Comparison of ENCODE assay signal across 10 mouse cellular contexts in genomic region chr15:101387176-101387575, GRCm38 (mm10). TPM values are rescaled to one million over a fixed set of nuclear protein-coding genes. Genes with fewer than 3 reads are reported as not detected.
A peak's percentile ranks its signal among the peaks of the same experiment; 100 is the strongest.
DNase-seq lines count a peak whose midpoint lies in the region; ATAC-seq and TF ChIP-seq lines count a peak whose summit lies in the region.
"Had no signal": no experiment of that assay in that cellular context is flagged by ENCODE, and none has a peak within 500 bp of the region (broad histone marks: within the 10 kb centered on the region; RNA-seq: fewer than 3 reads in every experiment).

No protein-coding gene starts in this region.

- WGBS in lung, embryonic 14.5 days: 49% methylated on average over 3 of the region's 3 CpGs

- H3K36me3 ChIP-seq in C2C12 (ENCODE audit: control insufficient read depth, insufficient read depth): no peaks in the 10 kb centered on the region
- no peaks in the 10 kb centered on the region for H3K36me3 ChIP-seq in lung, embryonic 14.5 days (ENCODE audit: insufficient read depth)

- no peaks in the 10 kb centered on the region for H3K79me3 ChIP-seq in C2C12 (ENCODE audit: low read depth)

- H3ac ChIP-seq in C2C12 (ENCODE audit: control insufficient read depth, insufficient read length, low read depth): no peak overlapping the region

- peak; percentile 62 for TF ChIP-seq CTCF in layer of hippocampus, adult 2 months (conservative IDR thresholded peaks at IDR 0.05)
- TF ChIP-seq CTCF in C2C12 (IDR thresholded peaks at IDR 0.05; ENCODE audit: control insufficient read depth, insufficient read depth, insufficient read length): peak; percentile 62
- peak; percentile 76 for TF ChIP-seq CTCF in lung, embryonic 14.5 days (IDR thresholded peaks at IDR 0.05; ENCODE audit: low read depth)

- H3K27me3 ChIP-seq in C2C12 (ENCODE audit: control insufficient read depth, insufficient read depth, insufficient read length): no peaks in the 10 kb centered on the region
- no peaks in the 10 kb centered on the region for H3K27me3 ChIP-seq in lung, embryonic 14.5 days (ENCODE audit: insufficient read depth, low read length)

- no peak overlapping the region for H3K4me3 ChIP-seq in layer of hippocampus, adult 2 months
- no peak overlapping the region for H3K4me3 ChIP-seq in C2C12 (ENCODE audit: insufficient read depth, poor library complexity, severe bottlenecking)
- no peak overlapping the region for H3K4me3 ChIP-seq in lung, embryonic 14.5 days (ENCODE audit: low read depth, low read length)

- no peak for DNase-seq in layer of hippocampus, adult 2 months (ENCODE audit: low spot score in 2 of 2)
- DNase-seq in layer of hippocampus, adult 9-11 months: no peak
- DNase-seq in adipocyte (ENCODE audit: low spot score): peak; percentile 24
- DNase-seq in lung, embryonic 14.5 days: peak; percentile 53
- no peak for DNase-seq in testis, postnatal 14 days (ENCODE audit: low spot score)
- DNase-seq in frontal cortex, postnatal 25 days (ENCODE audit: low spot score in 2 of 2): no peak
- DNase-seq in right cerebral cortex, postnatal 14 days: no peak
- DNase-seq: midbrain, embryonic 14.5 days had no signal

- no peaks in the 10 kb centered on the region for H3K79me2 ChIP-seq in C2C12 (ENCODE audit: control insufficient read depth, insufficient read depth)

- no peak overlapping the region for H3K9ac ChIP-seq in lung, embryonic 14.5 days

- H3K27ac ChIP-seq in layer of hippocampus, adult 2 months: no peak overlapping the region
- no peak overlapping the region for H3K27ac ChIP-seq in lung, embryonic 14.5 days (ENCODE audit: low read depth)

- no peaks in the 10 kb centered on the region for H3K9me3 ChIP-seq in lung, embryonic 14.5 days (ENCODE audit: low read depth, low read length)

- no peak overlapping the region for H3K4me2 ChIP-seq in lung, embryonic 14.5 days

- no peak for ATAC-seq in lung, embryonic 14.5 days (ENCODE audit: insufficient read depth)

- H3K4me1 ChIP-seq in lung, embryonic 14.5 days (ENCODE audit: insufficient read depth): no peaks in the 10 kb centered on the region

TF ChIP-seq in C2C12, 6 proteins besides CTCF, POLR2A, EP300 and RAD21:
- no peak for TF ChIP-seq USF1 (IDR thresholded peaks at IDR 0.05; ENCODE audit: low read depth)
- no peak for TF ChIP-seq MAX (IDR thresholded peaks at IDR 0.05)
- TF ChIP-seq MYOD1 (IDR thresholded peaks at IDR 0.05; ENCODE audit: control insufficient read depth, insufficient read length, low read depth): no peak
- TF ChIP-seq FOSL1 (IDR thresholded peaks at IDR 0.05; ENCODE audit: insufficient read depth, low read length, poor library complexity, severe bottlenecking): no peak
- TF ChIP-seq MYOG (IDR thresholded peaks at IDR 0.05; ENCODE audit: control insufficient read depth, extremely low read depth, insufficient read length): no peak
- no peak for TF ChIP-seq CEBPB (IDR thresholded peaks at IDR 0.05; ENCODE audit: low read depth)

RNA-seq across cellular contexts. Expression of gene Krt80, which starts 17.2 kb away (rescaled TPM):
- under 1 TPM; 0.12 to 0.18 TPM for total RNA-seq in layer of hippocampus, adult 2 months (2021)
- polyA plus RNA-seq in C2C12 (2012; fragmentation: generic; extraction: Trizol): 10.1 TPM
- 1.5 and 2.2 TPM in 2 replicates for polyA plus RNA-seq in lung, embryonic 14.5 days (2014; fragmentation: Nextera tagmentation; extraction: Ambion mirVana)
- polyA plus RNA-seq: midbrain, embryonic 14.5 days had no signal

RNA-seq across cellular contexts. Expression of gene Krt7, which starts 23.7 kb away (rescaled TPM):
- total RNA-seq in layer of hippocampus, adult 2 months (2021): not detected
- 0.04 TPM for polyA plus RNA-seq in C2C12 (2012; fragmentation: generic; extraction: Trizol)
- 108 and 114 TPM in 2 replicates for polyA plus RNA-seq in lung, embryonic 14.5 days (2014; fragmentation: Nextera tagmentation; extraction: Ambion mirVana)
- total RNA-seq: left cerebral cortex, adult 18-20 months had no signal

RNA-seq across cellular contexts. Expression of gene Krt87, which starts 51.4 kb away (rescaled TPM):
- total RNA-seq in layer of hippocampus, adult 2 months (2021): under 1 TPM; 0.46 to 0.69 TPM
- polyA plus RNA-seq in C2C12 (2012; fragmentation: generic; extraction: Trizol): not detected
- 0.20 and 0.22 TPM in 2 replicates for polyA plus RNA-seq in lung, embryonic 14.5 days (2014; fragmentation: Nextera tagmentation; extraction: Ambion mirVana)

Comparison
In these comparisons a context has a peak if more than half of its experiments do, and no peak if none do; other contexts are left out.
1. DNase-seq: peak in adipocyte (single experiment) and lung, embryonic 14.5 days (single experiment); none in layer of hippocampus, adult 2 months (0 of 2), layer of hippocampus, adult 9-11 months (single experiment), testis, postnatal 14 days (single experiment), frontal cortex, postnatal 25 days (0 of 2) and right cerebral cortex, postnatal 14 days (single experiment).
2. RNA of gene Krt7, which starts 23.7 kb away (polyA plus RNA-seq): 108 to 114 TPM in lung, embryonic 14.5 days; 0.04 TPM in C2C12 (single experiment); every median in the first group is over 100 times any median in the second.
3. Peak in every context shown above with its lines, with median percentiles within 50 percentile points of each other: CTCF ChIP-seq.